ENCODE assay signal across 14 mouse cellular contexts in the genomic region with DNA sequence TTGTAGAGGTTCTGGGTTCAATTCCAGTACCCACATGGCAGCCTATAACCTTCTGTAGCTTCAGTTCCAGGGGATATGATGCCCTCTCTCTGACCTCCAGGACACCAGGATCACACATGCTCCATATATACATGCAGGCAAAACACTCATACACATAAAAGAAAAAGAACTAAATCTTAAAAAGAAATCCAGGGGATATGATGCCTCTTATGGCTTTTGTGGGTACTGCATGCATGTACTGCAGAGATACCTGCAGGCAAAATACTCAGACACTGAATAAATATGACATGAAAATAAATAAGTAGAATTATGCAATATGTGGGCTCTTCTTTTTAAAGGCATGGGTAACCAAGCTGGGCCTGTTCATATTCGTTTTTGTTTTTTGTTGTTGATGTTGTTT. TPM values are rescaled to one million over a fixed set of nuclear protein-coding genes. Genes with fewer than 3 reads are reported as not detected.
DNase-seq lines count a peak whose midpoint lies in the region; ATAC-seq and TF ChIP-seq lines count a peak whose summit lies in the region.
"Had no signal": no experiment of that assay in that cellular context is flagged by ENCODE, and none has a peak within 500 bp of the region (broad histone marks: within the 10 kb centered on the region; RNA-seq: fewer than 3 reads in every experiment).

No protein-coding gene starts in this region.

- H3K27ac ChIP-seq in liver, embryonic 14.5 days = no peak overlapping the region
- no peak overlapping the region for H3K27ac ChIP-seq in intestine, embryonic 16.5 days (ENCODE audit: low read length)

- peak; percentile 38; the same call in 1 of the 2 replicates for TF ChIP-seq CTCF in liver, embryonic 14.5 days (IDR thresholded peaks at IDR 0.05; ENCODE audit: low read depth)
- peak; percentile 70 for TF ChIP-seq CTCF in E14TG2a.4 (conservative IDR thresholded peaks at IDR 0.05; ENCODE audit: low read length)

- no peak overlapping the region for H3K4me2 ChIP-seq in liver, embryonic 14.5 days (ENCODE audit: low read depth)
- no peak overlapping the region for H3K4me2 ChIP-seq in intestine, embryonic 16.5 days (ENCODE audit: low read depth, low read length)
- H3K4me2 ChIP-seq: liver, embryonic 11.5 days had no signal

- no peaks in the 10 kb centered on the region for H3K4me1 ChIP-seq in liver, embryonic 14.5 days (replicated peaks; ENCODE audit: control insufficient read depth in 2 of 2, insufficient read depth in 2 of 2, low read length in 1 of 2)
- H3K4me1 ChIP-seq in E14TG2a.4 (replicated peaks; ENCODE audit: low read depth, low read length) = no peaks in the 10 kb centered on the region; the same call in 1 of the 2 replicates
- H3K4me1 ChIP-seq in intestine, embryonic 16.5 days (ENCODE audit: control insufficient read depth, insufficient read depth, low read length) = no peaks in the 10 kb centered on the region

- TF ChIP-seq EP300 in liver, embryonic 14.5 days (IDR thresholded peaks at IDR 0.05; ENCODE audit: low read depth) = no peak

- no peaks in the 10 kb centered on the region; the same call in 1 of the 2 replicates for H3K27me3 ChIP-seq in liver, embryonic 14.5 days (ENCODE audit: control insufficient read depth, insufficient read depth, low read length)
- no peaks in the 10 kb centered on the region for H3K27me3 ChIP-seq in E14TG2a.4 (ENCODE audit: insufficient read depth, low read length)
- no peaks in the 10 kb centered on the region for H3K27me3 ChIP-seq in intestine, embryonic 16.5 days (replicated peaks; ENCODE audit: control insufficient read depth, insufficient read depth, low read length)
- H3K27me3 ChIP-seq: megakaryocyte, embryonic 14.5 days had no signal

- no peak overlapping the region for H3K4me3 ChIP-seq in liver, embryonic 14.5 days (ENCODE audit: insufficient read depth in 1 of 2, low read depth in 2 of 2, low read length in 2 of 2)
- H3K4me3 ChIP-seq in E14TG2a.4 (replicated peaks; ENCODE audit: low read length) = no peak overlapping the region
- no peak overlapping the region for H3K4me3 ChIP-seq in intestine, embryonic 16.5 days (ENCODE audit: low read length)
- H3K4me3 ChIP-seq: megakaryocyte, embryonic 14.5 days had no signal

- no peak for DNase-seq in liver, embryonic 14.5 days (ENCODE audit: low read depth in 3 of 3, low spot score in 3 of 3)
- DNase-seq in liver = no peak
- peak; percentile 48 for DNase-seq in A20 (ENCODE audit: low read depth, low spot score)
- no peak for DNase-seq in right cerebral cortex, postnatal 25 days
- DNase-seq: cerebellum, adult 11-12 months; gastrocnemius, postnatal 14 days; kidney, postnatal 4 days had no signal

- no peak overlapping the region for H3K9ac ChIP-seq in liver, embryonic 14.5 days (replicated peaks)
- H3K9ac ChIP-seq in intestine, embryonic 16.5 days (ENCODE audit: low read depth, low read length) = no peak overlapping the region

- H3K36me3 ChIP-seq in liver, embryonic 14.5 days (replicated peaks; ENCODE audit: control insufficient read depth, insufficient read depth, low read depth) = no peaks in the 10 kb centered on the region
- H3K36me3 ChIP-seq in E14TG2a.4 (ENCODE audit: insufficient read depth, low read length) = no peaks in the 10 kb centered on the region
- H3K36me3 ChIP-seq in intestine, embryonic 16.5 days (ENCODE audit: control insufficient read depth, insufficient read depth, low read length) = no peaks in the 10 kb centered on the region

- no peak for ATAC-seq in liver, embryonic 14.5 days (ENCODE audit: insufficient read depth)
- 0 out of 2 replicates have a peak, but pooled peaks have one; percentile 47 for ATAC-seq in megakaryocyte-erythroid progenitor cell, adult 5-6 weeks (replicated peaks; ENCODE audit: low FRiP score, low TSS enrichment, poor library complexity, severe bottlenecking)
- ATAC-seq in intestine, embryonic 16.5 days = no peak

- no peaks in the 10 kb centered on the region for H3K9me3 ChIP-seq in liver, embryonic 14.5 days (ENCODE audit: control insufficient read depth, low read length)
- H3K9me3 ChIP-seq in E14TG2a.4 (ENCODE audit: low read length) = no peaks in the 10 kb centered on the region
- no peaks in the 10 kb centered on the region for H3K9me3 ChIP-seq in intestine, embryonic 16.5 days (ENCODE audit: control insufficient read depth, low read length)
- H3K9me3 ChIP-seq: megakaryocyte, embryonic 14.5 days had no signal

- 21% methylated on average over 1 of the region's 1 CpGs for WGBS in liver, embryonic 14.5 days (ENCODE audit: insufficient replicate concordance)
- 60% methylated on average over 1 of the region's 1 CpGs for WGBS in intestine, embryonic 16.5 days

RNA-seq across cellular contexts. Expression of gene Pold4, which starts 15.3 kb away (rescaled TPM):
- 15.2 and 15.9 TPM in 2 replicates for polyA plus RNA-seq in liver, embryonic 14.5 days (2012; rRNA removed)
- polyA plus RNA-seq in liver, embryonic 14.5 days (2014; fragmentation: Nextera tagmentation; extraction: Ambion mirVana) = 12.9 and 13.1 TPM in 2 replicates
- 20.0 and 22.3 TPM in 2 replicates for total RNA-seq in megakaryocyte-erythroid progenitor cell, adult 5-6 weeks (2014; fragmentation: Nextera tagmentation)
- 27.2 and 28.2 TPM in 2 replicates for total RNA-seq in megakaryocyte-erythroid progenitor cell, adult 5-6 weeks (2017)
- polyA plus RNA-seq in intestine, embryonic 16.5 days (2015; fragmentation: Nextera tagmentation; extraction: Ambion mirVana) = 46.7 and 52.9 TPM in 2 replicates

RNA-seq across cellular contexts. Expression of gene Ssh3, which starts 22.0 kb away (rescaled TPM):
- 2.8 and 3.5 TPM in 2 replicates for polyA plus RNA-seq in liver, embryonic 14.5 days (2012; rRNA removed)
- 1.3 and 1.4 TPM in 2 replicates for polyA plus RNA-seq in liver, embryonic 14.5 days (2014; fragmentation: Nextera tagmentation; extraction: Ambion mirVana)
- total RNA-seq in megakaryocyte-erythroid progenitor cell, adult 5-6 weeks (2014; fragmentation: Nextera tagmentation) = 5.9 and 27.6 TPM in 2 replicates
- 7.0 and 8.6 TPM in 2 replicates for total RNA-seq in megakaryocyte-erythroid progenitor cell, adult 5-6 weeks (2017)
- 31.8 and 33.6 TPM in 2 replicates for polyA plus RNA-seq in intestine, embryonic 16.5 days (2015; fragmentation: Nextera tagmentation; extraction: Ambion mirVana)

RNA-seq across cellular contexts. Expression of gene AC109138.7, which starts 32.9 kb away (rescaled TPM):
- not detected in 2 replicates for polyA plus RNA-seq in liver, embryonic 14.5 days (2012; rRNA removed)
- not detected in 2 replicates for polyA plus RNA-seq in liver, embryonic 14.5 days (2014; fragmentation: Nextera tagmentation; extraction: Ambion mirVana)
- total RNA-seq in megakaryocyte-erythroid progenitor cell, adult 5-6 weeks (2014; fragmentation: Nextera tagmentation) = 2.1 TPM in 1 of 2 replicates, not detected in the other
- not detected in 2 replicates for total RNA-seq in megakaryocyte-erythroid progenitor cell, adult 5-6 weeks (2017)
- not detected in 2 replicates for polyA plus RNA-seq in intestine, embryonic 16.5 days (2015; fragmentation: Nextera tagmentation; extraction: Ambion mirVana)
- total RNA-seq: gastrocnemius, postnatal 14 days; left cerebral cortex, adult 8-10 months had no signal
- polyA plus RNA-seq: heart, embryonic 16.5 days; liver, embryonic 11.5 days had no signal

RNA-seq across cellular contexts. Expression of gene Clcf1, which starts 33.0 kb away (rescaled TPM):
- 1.1 TPM in 2 replicates for polyA plus RNA-seq in liver, embryonic 14.5 days (2012; rRNA removed)
- 0.42 and 0.43 TPM in 2 replicates for polyA plus RNA-seq in liver, embryonic 14.5 days (2014; fragmentation: Nextera tagmentation; extraction: Ambion mirVana)
- 4.6 and 6.9 TPM in 2 replicates for total RNA-seq in megakaryocyte-erythroid progenitor cell, adult 5-6 weeks (2014; fragmentation: Nextera tagmentation)
- 0.99 TPM in 1 of 2 replicates, not detected in the other for total RNA-seq in megakaryocyte-erythroid progenitor cell, adult 5-6 weeks (2017)
- polyA plus RNA-seq in intestine, embryonic 16.5 days (2015; fragmentation: Nextera tagmentation; extraction: Ambion mirVana) = 5.9 TPM in 2 replicates

RNA-seq across cellular contexts. Expression of gene Ankrd13d, which starts 35.9 kb away (rescaled TPM):
- 0.93 and 1.3 TPM in 2 replicates for polyA plus RNA-seq in liver, embryonic 14.5 days (2012; rRNA removed)
- polyA plus RNA-seq in liver, embryonic 14.5 days (2014; fragmentation: Nextera tagmentation; extraction: Ambion mirVana) = 0.45 and 0.66 TPM in 2 replicates
- 1.0 and 2.2 TPM in 2 replicates for total RNA-seq in megakaryocyte-erythroid progenitor cell, adult 5-6 weeks (2014; fragmentation: Nextera tagmentation)
- total RNA-seq in megakaryocyte-erythroid progenitor cell, adult 5-6 weeks (2017) = 0.61 TPM in 1 of 2 replicates, not detected in the other
- 4.1 and 4.6 TPM in 2 replicates for polyA plus RNA-seq in intestine, embryonic 16.5 days (2015; fragmentation: Nextera tagmentation; extraction: Ambion mirVana)
